Mouse (Mus musculus): Measurements from ENCODE around the gene Col8a1. TPM values are rescaled to one million over a fixed set of nuclear protein-coding genes. Genes with fewer than 3 reads are reported as not detected.

Gene Col8a1
- polyA plus RNA-seq, 1 experiment from 2014 or later = 2.5 TPM

DNA sequence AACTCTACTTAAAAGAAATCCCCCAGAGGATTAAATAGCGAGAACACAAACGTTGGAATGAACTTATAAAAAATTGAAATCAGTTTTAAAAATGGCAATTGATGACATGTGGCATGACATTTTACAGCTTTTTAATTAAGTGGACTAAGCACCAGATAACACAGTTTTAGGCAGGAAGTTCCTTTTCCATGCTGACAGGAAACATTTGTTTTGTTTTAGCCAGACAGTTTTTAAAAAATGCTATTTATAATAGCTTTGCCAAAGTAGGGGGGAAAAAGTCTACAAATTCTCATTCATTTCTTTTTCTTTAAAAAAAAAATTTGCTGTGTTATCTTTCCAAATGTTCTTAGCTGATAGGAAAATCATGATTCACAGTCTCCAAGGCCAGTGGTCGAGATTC, 29.6 kb downstream of the Col8a1 start:
- ATAC-seq (replicated peaks; ENCODE audit: insufficient number of reproducible peaks, low FRiP score, low TSS enrichment, low read depth) (no peak), DNase-seq (ENCODE audit: low spot score) (no peak)
- H3K36me3 ChIP-seq (replicated peaks; ENCODE audit: control insufficient read depth, insufficient read depth, low read depth, low read length) = no peaks in the 10 kb centered on the region
- H3K9me3 ChIP-seq (replicated peaks; ENCODE audit: control insufficient read depth, low read length) = no peaks in the 10 kb centered on the region
- H3K27me3 ChIP-seq (ENCODE audit: control insufficient read depth, insufficient read depth, low read length) = no peaks in the 10 kb centered on the region
- no peak overlapping the region for H3K4me2 ChIP-seq (ENCODE audit: low read depth, low read length)
- H3K4me1 ChIP-seq (ENCODE audit: control insufficient read depth, insufficient read depth, low read length) = no peaks in the 10 kb centered on the region
- H3K4me3 ChIP-seq (ENCODE audit: low read depth, low read length) = no peak overlapping the region
- WGBS = 58% methylated on average over 3 of the region's 3 CpGs
- H3K9ac ChIP-seq (replicated peaks; ENCODE audit: low read length) = no peak overlapping the region
- no peak overlapping the region for H3K27ac ChIP-seq (replicated peaks; ENCODE audit: low read depth, low read length)

DNA sequence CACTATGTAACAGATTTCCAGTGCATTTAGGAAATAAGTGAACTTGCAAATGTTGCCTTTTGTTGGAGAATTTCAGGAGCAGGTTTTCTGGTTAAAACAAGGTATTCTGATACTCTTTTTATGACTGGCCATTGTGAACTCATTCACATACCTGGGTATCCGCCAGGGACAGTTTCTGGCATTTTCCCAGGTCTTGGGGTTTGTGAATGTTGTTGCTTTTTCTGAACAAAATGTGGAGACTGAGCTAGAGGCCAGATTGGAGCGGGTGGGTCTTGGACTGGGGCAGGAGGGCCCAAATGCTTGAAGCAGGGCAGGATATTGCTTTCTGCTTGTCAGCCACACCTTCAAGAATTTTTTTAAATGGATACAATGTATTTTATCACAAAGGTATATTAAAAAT, 35.6 kb downstream of the Col8a1 start:
- H3K36me3 ChIP-seq (replicated peaks; ENCODE audit: control insufficient read depth, insufficient read depth, low read depth, low read length) = no peaks in the 10 kb centered on the region
- H3K4me2 ChIP-seq (ENCODE audit: low read depth, low read length) = no peak overlapping the region
- no peaks in the 10 kb centered on the region for H3K27me3 ChIP-seq (ENCODE audit: control insufficient read depth, insufficient read depth, low read length)
- ATAC-seq (replicated peaks; ENCODE audit: insufficient number of reproducible peaks, low FRiP score, low TSS enrichment, low read depth) = no peak
- no peak overlapping the region for H3K9ac ChIP-seq (replicated peaks; ENCODE audit: low read length)
- H3K27ac ChIP-seq (replicated peaks; ENCODE audit: low read depth, low read length) = no peak overlapping the region
- H3K9me3 ChIP-seq (replicated peaks; ENCODE audit: control insufficient read depth, low read length) = no peaks in the 10 kb centered on the region
- DNase-seq (ENCODE audit: low spot score) = no peak
- H3K4me1 ChIP-seq (ENCODE audit: control insufficient read depth, insufficient read depth, low read length) = no peaks in the 10 kb centered on the region
- no peak overlapping the region for H3K4me3 ChIP-seq (ENCODE audit: low read depth, low read length)
- WGBS = 84% methylated on average over 2 of the region's 2 CpGs

DNA sequence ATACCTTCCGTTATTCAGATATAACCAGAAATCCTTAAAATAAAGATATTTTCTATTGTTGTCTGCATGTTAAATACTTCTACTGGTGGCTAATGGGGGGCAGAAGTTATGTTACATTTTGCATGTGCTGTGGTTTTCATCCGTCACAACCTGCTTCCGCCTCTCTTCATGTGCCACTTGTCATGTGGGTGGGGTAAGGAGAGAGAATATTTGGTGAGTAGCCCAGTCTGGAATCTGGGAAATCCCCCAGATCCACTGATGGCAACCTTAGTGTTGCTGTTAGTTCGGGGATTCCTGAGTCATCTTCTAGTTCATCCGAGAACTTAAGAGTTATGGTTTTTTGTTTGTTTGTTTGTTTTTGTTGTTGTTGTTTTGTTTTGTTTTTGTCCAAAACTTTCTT, 55.8 kb downstream of the Col8a1 start:
- no peak for ATAC-seq (replicated peaks; ENCODE audit: insufficient number of reproducible peaks, low FRiP score, low TSS enrichment, low read depth)
- H3K36me3 ChIP-seq (replicated peaks; ENCODE audit: control insufficient read depth, insufficient read depth, low read depth, low read length) = no peaks in the 10 kb centered on the region
- H3K27me3 ChIP-seq (ENCODE audit: control insufficient read depth, insufficient read depth, low read length) = no peaks in the 10 kb centered on the region
- 84% methylated on average over 5 of the region's 5 CpGs for WGBS
- no peaks in the 10 kb centered on the region for H3K9me3 ChIP-seq (replicated peaks; ENCODE audit: control insufficient read depth, low read length)
- H3K9ac ChIP-seq (replicated peaks; ENCODE audit: low read length) = no peak overlapping the region
- H3K4me1 ChIP-seq (ENCODE audit: control insufficient read depth, insufficient read depth, low read length) = no peaks in the 10 kb centered on the region
- no peak overlapping the region for H3K4me3 ChIP-seq (ENCODE audit: low read depth, low read length)
- H3K27ac ChIP-seq (replicated peaks; ENCODE audit: low read depth, low read length) = no peak overlapping the region
- H3K4me2 ChIP-seq (ENCODE audit: low read depth, low read length) = no peak overlapping the region
- no peak for DNase-seq (ENCODE audit: low spot score)

DNA sequence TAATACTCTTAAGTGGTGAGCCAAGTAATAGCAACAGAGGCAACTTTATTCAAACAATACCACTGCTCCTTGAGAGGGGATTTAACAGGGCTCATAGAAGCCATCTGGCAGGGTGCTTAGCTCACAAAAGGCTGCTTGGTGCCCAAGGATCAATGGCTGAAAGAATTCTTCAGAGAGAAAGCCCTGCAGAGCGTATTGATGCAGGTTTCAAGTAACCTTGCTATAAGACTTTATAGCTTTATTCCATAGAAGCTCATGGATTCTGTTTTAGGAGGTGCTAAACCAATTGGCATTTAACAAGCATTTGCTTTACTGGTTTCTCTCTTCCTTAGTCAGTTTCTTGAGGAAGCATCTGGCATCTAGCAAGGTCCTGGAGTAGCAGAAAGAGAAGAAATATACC, 59.8 kb downstream of the Col8a1 start:
- ATAC-seq (replicated peaks; ENCODE audit: insufficient number of reproducible peaks, low FRiP score, low TSS enrichment, low read depth) = no peak
- H3K4me3 ChIP-seq (ENCODE audit: low read depth, low read length) = no peak overlapping the region
- H3K9me3 ChIP-seq (replicated peaks; ENCODE audit: control insufficient read depth, low read length) = no peaks in the 10 kb centered on the region
- no peaks in the 10 kb centered on the region for H3K27me3 ChIP-seq (ENCODE audit: control insufficient read depth, insufficient read depth, low read length)
- H3K4me2 ChIP-seq (ENCODE audit: low read depth, low read length) = no peak overlapping the region
- H3K9ac ChIP-seq (replicated peaks; ENCODE audit: low read length) = no peak overlapping the region
- DNase-seq (ENCODE audit: low spot score) = no peak
- H3K36me3 ChIP-seq (replicated peaks; ENCODE audit: control insufficient read depth, insufficient read depth, low read depth, low read length) = no peaks in the 10 kb centered on the region
- WGBS = 62% methylated on average over 1 of the region's 1 CpGs
- H3K4me1 ChIP-seq (ENCODE audit: control insufficient read depth, insufficient read depth, low read length) = no peaks in the 10 kb centered on the region
- H3K27ac ChIP-seq (replicated peaks; ENCODE audit: low read depth, low read length) = no peak overlapping the region

DNA sequence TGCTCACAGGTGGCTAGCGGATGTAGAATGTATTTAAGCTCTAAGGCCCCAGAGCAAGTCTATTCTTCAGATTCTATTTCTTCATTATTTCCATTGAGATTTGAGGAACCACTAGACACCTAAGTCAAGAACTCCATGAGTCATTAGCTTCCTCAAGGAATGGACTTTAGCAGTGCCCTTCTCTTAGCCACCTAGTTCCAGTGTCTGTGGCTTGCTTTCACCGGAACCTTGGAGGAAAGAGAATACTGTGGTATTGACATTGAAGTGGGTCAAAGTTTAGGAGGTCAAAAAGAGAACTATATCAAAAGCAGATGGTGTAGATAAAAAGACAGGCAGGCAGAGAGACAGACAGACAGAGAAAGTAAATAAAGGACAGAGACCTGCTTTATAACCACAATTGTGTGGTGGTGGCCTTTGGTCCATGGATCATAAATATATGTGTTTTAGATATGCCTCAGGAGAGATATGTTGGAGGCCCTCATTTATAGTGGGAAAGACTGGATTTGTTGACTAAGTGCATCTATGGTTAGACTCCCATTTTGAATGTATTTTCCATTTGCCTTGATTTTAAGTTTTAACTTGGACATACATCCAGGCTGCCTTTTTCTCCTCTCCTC, 60.5 kb downstream of the Col8a1 start:
- DNase-seq (ENCODE audit: low spot score) (no peak), ATAC-seq (replicated peaks; ENCODE audit: insufficient number of reproducible peaks, low FRiP score, low TSS enrichment, low read depth) (no peak)
- Histone ChIP-seq H3K4me2 (ENCODE audit: low read depth, low read length) (no peak overlapping the region), H3K4me1 (ENCODE audit: control insufficient read depth, insufficient read depth, low read length) (no peaks in the 10 kb centered on the region), H3K9ac (replicated peaks; ENCODE audit: low read length) (no peak overlapping the region), H3K27ac (replicated peaks; ENCODE audit: low read depth, low read length) (no peak overlapping the region), H3K36me3 (replicated peaks; ENCODE audit: control insufficient read depth, insufficient read depth, low read depth, low read length) (no peaks in the 10 kb centered on the region), H3K4me3 (ENCODE audit: low read depth, low read length) (no peak overlapping the region), H3K27me3 (ENCODE audit: control insufficient read depth, insufficient read depth, low read length) (no peaks in the 10 kb centered on the region), H3K9me3 (replicated peaks; ENCODE audit: control insufficient read depth, low read length) (no peaks in the 10 kb centered on the region)
- WGBS = 73% methylated on average over 2 of the region's 2 CpGs

DNA sequence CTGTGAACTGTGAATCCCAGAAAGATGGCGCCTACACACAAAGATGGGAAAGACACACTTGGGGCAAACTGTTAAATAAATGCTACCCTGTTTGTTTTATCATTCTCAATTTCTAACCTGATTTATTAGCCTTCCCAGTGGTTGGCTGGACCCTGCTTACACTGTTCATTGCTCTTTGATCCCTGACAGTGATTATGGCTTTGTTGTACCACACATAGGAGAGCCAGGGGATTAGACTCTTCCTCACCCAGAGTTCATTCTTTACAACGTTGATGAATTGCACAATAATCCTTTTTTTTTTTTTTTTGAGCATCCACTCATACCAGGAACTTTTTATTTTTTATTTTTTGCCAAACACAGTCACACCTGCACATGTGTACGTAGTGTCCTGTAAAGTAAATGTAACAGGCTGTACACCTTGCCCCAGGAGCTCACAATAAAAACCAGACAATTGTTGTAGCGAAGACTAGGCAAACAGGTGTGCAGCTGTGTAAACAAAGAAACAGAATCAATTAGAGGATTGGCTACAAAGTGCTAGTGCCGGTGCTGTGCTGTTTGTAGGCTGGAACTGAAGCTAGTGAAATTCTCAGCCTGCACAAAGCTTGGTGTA, 68.6 kb downstream of the Col8a1 start:
- no peaks in the 10 kb centered on the region for H3K36me3 ChIP-seq (replicated peaks; ENCODE audit: control insufficient read depth, insufficient read depth, low read depth, low read length)
- no peaks in the 10 kb centered on the region for H3K9me3 ChIP-seq (replicated peaks; ENCODE audit: control insufficient read depth, low read length)
- 46% methylated on average over 5 of the region's 5 CpGs for WGBS
- H3K4me2 ChIP-seq (ENCODE audit: low read depth, low read length) = no peak overlapping the region
- H3K4me3 ChIP-seq (ENCODE audit: low read depth, low read length) = no peak overlapping the region
- DNase-seq (ENCODE audit: low spot score) (peak; percentile 10), ATAC-seq (replicated peaks; ENCODE audit: insufficient number of reproducible peaks, low FRiP score, low TSS enrichment, low read depth) (no peak)
- no peak overlapping the region for H3K9ac ChIP-seq (replicated peaks; ENCODE audit: low read length)
- H3K27ac ChIP-seq (replicated peaks; ENCODE audit: low read depth, low read length) = no peak overlapping the region
- no peaks in the 10 kb centered on the region for H3K4me1 ChIP-seq (ENCODE audit: control insufficient read depth, insufficient read depth, low read length)
- no peaks in the 10 kb centered on the region for H3K27me3 ChIP-seq (ENCODE audit: control insufficient read depth, insufficient read depth, low read length)

DNA sequence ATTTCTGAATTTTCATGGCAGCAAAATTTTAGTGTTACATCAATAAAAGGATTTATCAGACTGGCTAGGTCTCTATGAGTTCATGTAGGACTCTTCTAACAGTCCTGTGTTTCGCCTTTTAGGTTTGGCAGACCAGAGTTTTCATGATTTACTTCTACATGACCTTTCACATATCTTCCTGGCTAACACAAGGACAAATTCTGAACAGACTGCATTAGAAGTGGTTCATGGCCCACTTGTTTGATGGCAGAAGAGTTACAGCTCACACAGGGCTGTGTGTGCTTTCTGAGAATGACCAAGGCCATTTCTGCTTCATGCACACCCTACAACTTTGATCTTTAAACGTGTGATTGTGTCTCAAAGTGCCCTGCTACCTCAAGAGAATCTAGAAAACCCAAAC, 82.3 kb downstream of the Col8a1 start:
- DNase-seq (ENCODE audit: low spot score) (no peak), ATAC-seq (replicated peaks; ENCODE audit: insufficient number of reproducible peaks, low FRiP score, low TSS enrichment, low read depth) (no peak)
- H3K36me3 ChIP-seq (replicated peaks; ENCODE audit: control insufficient read depth, insufficient read depth, low read depth, low read length) = no peaks in the 10 kb centered on the region
- no peak overlapping the region for H3K27ac ChIP-seq (replicated peaks; ENCODE audit: low read depth, low read length)
- no peak overlapping the region for H3K4me3 ChIP-seq (ENCODE audit: low read depth, low read length)
- no peak overlapping the region for H3K4me2 ChIP-seq (ENCODE audit: low read depth, low read length)
- no peaks in the 10 kb centered on the region for H3K9me3 ChIP-seq (replicated peaks; ENCODE audit: control insufficient read depth, low read length)
- no peaks in the 10 kb centered on the region for H3K27me3 ChIP-seq (ENCODE audit: control insufficient read depth, insufficient read depth, low read length)
- 78% methylated on average over 2 of the region's 2 CpGs for WGBS
- no peaks in the 10 kb centered on the region for H3K4me1 ChIP-seq (ENCODE audit: control insufficient read depth, insufficient read depth, low read length)
- H3K9ac ChIP-seq (replicated peaks; ENCODE audit: low read length) = no peak overlapping the region

DNA sequence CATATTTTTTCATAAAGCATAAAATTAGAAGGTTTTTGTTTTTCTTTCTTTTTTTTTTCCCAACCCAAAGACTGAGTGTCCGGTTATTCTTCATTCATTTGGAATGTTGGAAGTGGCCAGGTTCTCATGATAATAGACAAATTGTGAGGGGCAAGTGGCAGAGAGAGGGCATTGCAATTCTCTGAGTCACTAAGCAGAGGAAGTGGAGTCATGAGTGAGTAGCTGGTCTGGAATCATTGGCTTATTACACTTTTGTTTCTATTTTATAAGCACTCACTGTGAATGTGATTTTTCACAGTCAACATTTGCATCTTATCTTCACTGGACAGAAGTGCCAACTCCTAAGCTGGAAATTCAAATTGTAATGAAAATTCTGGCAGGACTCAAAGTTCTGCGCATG, 82.9 kb downstream of the Col8a1 start:
- DNase-seq (ENCODE audit: low spot score) (no peak), ATAC-seq (replicated peaks; ENCODE audit: insufficient number of reproducible peaks, low FRiP score, low TSS enrichment, low read depth) (no peak)
- H3K27ac ChIP-seq (replicated peaks; ENCODE audit: low read depth, low read length) = no peak overlapping the region
- H3K27me3 ChIP-seq (ENCODE audit: control insufficient read depth, insufficient read depth, low read length) = no peaks in the 10 kb centered on the region
- H3K4me2 ChIP-seq (ENCODE audit: low read depth, low read length) = no peak overlapping the region
- no peaks in the 10 kb centered on the region for H3K4me1 ChIP-seq (ENCODE audit: control insufficient read depth, insufficient read depth, low read length)
- no peaks in the 10 kb centered on the region for H3K9me3 ChIP-seq (replicated peaks; ENCODE audit: control insufficient read depth, low read length)
- H3K9ac ChIP-seq (replicated peaks; ENCODE audit: low read length) = no peak overlapping the region
- 81% methylated on average over 2 of the region's 2 CpGs for WGBS
- no peak overlapping the region for H3K4me3 ChIP-seq (ENCODE audit: low read depth, low read length)
- no peaks in the 10 kb centered on the region for H3K36me3 ChIP-seq (replicated peaks; ENCODE audit: control insufficient read depth, insufficient read depth, low read depth, low read length)

Data from embryonic facial prominence, embryonic 11.5 days (tissue).